Mouse (Mus musculus) forebrain, postnatal 0 days (tissue): Measurements from ENCODE around the gene Map3k9. TPM values are rescaled to one million over a fixed set of nuclear protein-coding genes. Genes with fewer than 3 reads are reported as not detected.

Experiments used
- ATAC-seq: fragments of 200-750 bp; cut with Nextera tagmentation; 2 replicates; pipeline ENCODE4 v1.8.0; 2017; ENCODE audit warnings: mild to moderate bottlenecking, moderate library complexity
- DNase-seq: peaks from one replicate; pipeline ENCODE4 v3.0.0-alpha.2; 2015
- H3K27ac ChIP-seq: fragments of 300-500 bp; sonication (generic); 2 replicates; pipeline ENCODE4 v1.5.1; 2014; ENCODE audit warnings: low read depth, mild to moderate bottlenecking, antibody characterized with exemption, low read length, moderate library complexity, mixed read lengths
- H3K27me3 ChIP-seq: fragments of 300-500 bp; sonication (generic); 2 replicates; pipeline ENCODE4 v1.6.1; 2014; ENCODE audit warnings: mild to moderate bottlenecking, low read length, mixed read lengths; ENCODE audit not compliant: insufficient read depth
- H3K36me3 ChIP-seq: fragments of 300-500 bp; sonication (generic); 2 replicates; pipeline ENCODE4 v1.6.1; 2014; ENCODE audit warnings: mild to moderate bottlenecking, moderate library complexity; ENCODE audit not compliant: insufficient read depth
- H3K4me1 ChIP-seq: fragments of 300-500 bp; sonication (generic); 2 replicates; pipeline ENCODE4 v1.6.1; 2014; ENCODE audit warnings: antibody characterized with exemption; ENCODE audit not compliant: insufficient read depth
- H3K4me2 ChIP-seq: fragments of 300-500 bp; sonication (generic); 2 replicates; pipeline ENCODE4 v1.6.1; 2014; ENCODE audit warnings: low read depth, mild to moderate bottlenecking, moderate library complexity
- H3K4me3 ChIP-seq: fragments of 300-500 bp; sonication (generic); 2 replicates; pipeline ENCODE4 v1.5.1; 2014; ENCODE audit warnings: low read depth, low read length, mixed read lengths
- H3K9ac ChIP-seq: fragments of 300-500 bp; sonication (generic); 2 replicates; pipeline ENCODE4 v1.6.1; 2014; ENCODE audit warnings: mild to moderate bottlenecking
- H3K9me3 ChIP-seq: fragments of 300-500 bp; sonication (generic); 2 replicates; pipeline ENCODE4 v1.6.1; 2016; ENCODE audit warnings: low read length
- CTCF ChIP-seq: sonication (generic); IDR thresholded peaks from 2 replicates; pipeline ENCODE4 v1.5.1; 2016; ENCODE audit warnings: antibody characterized with exemption, control low read depth, low read depth
- WGBS: fragments of 180-500 bp; shearing (Covaris S2); extraction: QIAGEN DNeasy Blood & Tissue Kit; methylation state at CpG from one replicate; pipeline ENCODE4 v1.1.7; 2014; 5-methylcytosine and 5-hydroxymethylcytosine counted together
- polyA plus RNA-seq: library from polyadenylated mRNA; unstranded; fragments of >200 nt; fragmentation: Nextera tagmentation; extraction: Ambion mirVana; gene quantifications from 2 replicates; pipeline ENCODE4 v1.2.1, GENCODE M21; 2015
- total RNA-seq: library from RNA; depleted of rRNA; stranded (reverse); fragments of >200 nt; gene quantifications from 2 replicates; pipeline ENCODE4 v1.2.3, GENCODE M21; 2014

Map3k9 gene
- total and polyA plus RNA-seq, 2 experiments from 2014 or later: 6.5 to 49.2 TPM

GRCm38 (mm10) chr12:81775641-81776040 is 5.3 kb downstream of the Map3k9 start:
- peak; percentile 33 for DNase-seq
- Histone ChIP-seq H3K9ac (no peak overlapping the region), H3K27ac (no peak overlapping the region), H3K4me3 (no peak overlapping the region), H3K4me1 (peaks cover 30% of the 10 kb centered on the region), H3K9me3 (no peaks in the 10 kb centered on the region), H3K4me2 (no peak overlapping the region), H3K27me3 (no peaks in the 10 kb centered on the region), H3K36me3 (peaks cover 13% of the 10 kb centered on the region; the same call in 1 of the 2 replicates)
- ATAC-seq: no peak; the same call in 1 of the 2 replicates
- TF ChIP-seq CTCF: no peak
- 59% methylated on average over 2 of the region's 2 CpGs for WGBS

- ATAC-seq: no peak
- no peak for TF ChIP-seq CTCF
- WGBS: 92% methylated on average over 4 of the region's 4 CpGs
Observed at GRCm38 (mm10) chr12:81774186-81774585, 6.8 kb downstream of the Map3k9 start.

GRCm38 (mm10) chr12:81769458-81769857 is 11.5 kb downstream of the Map3k9 start:
- no peaks in the 10 kb centered on the region for H3K9me3 ChIP-seq
- H3K4me1 ChIP-seq: no peaks in the 10 kb centered on the region
- ATAC-seq (no peak), DNase-seq (no peak)
- 74% methylated on average over 4 of the region's 4 CpGs for WGBS
- H3K4me2 ChIP-seq: no peak overlapping the region
- H3K36me3 ChIP-seq: peaks cover 15% of the 10 kb centered on the region
- no peak overlapping the region for H3K27ac ChIP-seq
- H3K4me3 ChIP-seq: no peak overlapping the region
- H3K9ac ChIP-seq: no peak overlapping the region
- TF ChIP-seq CTCF: no peak
- H3K27me3 ChIP-seq: no peaks in the 10 kb centered on the region

More at GRCm38 (mm10) chr12:81774186-81774585, 6.8 kb downstream of the Map3k9 start:
- DNase-seq: no peak
- Histone ChIP-seq H3K9me3 (no peaks in the 10 kb centered on the region), H3K4me2 (no peak overlapping the region), H3K4me1 (peaks cover 23% of the 10 kb centered on the region), H3K4me3 (no peak overlapping the region), H3K36me3 (peaks cover 14% of the 10 kb centered on the region; the same call in 1 of the 2 replicates), H3K27ac (no peak overlapping the region), H3K9ac (no peak overlapping the region), H3K27me3 (no peaks in the 10 kb centered on the region)

GRCm38 (mm10) chr12:81765386-81765785 is 15.6 kb downstream of the Map3k9 start:
- DNase-seq: no peak
- no peak for TF ChIP-seq CTCF
- ATAC-seq: no peak
- Histone ChIP-seq H3K36me3 (peaks cover 2% of the 10 kb centered on the region; the same call in 1 of the 2 replicates), H3K4me1 (no peaks in the 10 kb centered on the region), H3K27ac (no peak overlapping the region), H3K4me3 (no peak overlapping the region), H3K4me2 (no peak overlapping the region), H3K27me3 (no peaks in the 10 kb centered on the region), H3K9ac (no peak overlapping the region), H3K9me3 (no peaks in the 10 kb centered on the region)
- WGBS: 90% methylated on average over 6 of the region's 6 CpGs

- 92% methylated on average over 5 of the region's 5 CpGs for WGBS
Observed at GRCm38 (mm10) chr12:81764370-81764769, 16.6 kb downstream of the Map3k9 start.

GRCm38 (mm10) chr12:81754651-81755050 is 26.3 kb downstream of the Map3k9 start:
- H3K9ac ChIP-seq: no peak overlapping the region
- 0 out of 2 replicates have a peak, but pooled peaks have one; percentile 32 for ATAC-seq

More at GRCm38 (mm10) chr12:81764370-81764769, 16.6 kb downstream of the Map3k9 start:
- Histone ChIP-seq H3K27ac (no peak overlapping the region), H3K4me3 (no peak overlapping the region), H3K4me1 (no peaks in the 10 kb centered on the region), H3K4me2 (no peak overlapping the region), H3K36me3 (peaks cover 2% of the 10 kb centered on the region; the same call in 1 of the 2 replicates), H3K9me3 (no peaks in the 10 kb centered on the region), H3K27me3 (no peaks in the 10 kb centered on the region), H3K9ac (no peak overlapping the region)
- no peak for ATAC-seq
- no peak for DNase-seq
- TF ChIP-seq CTCF: no peak

GRCm38 (mm10) chr12:81751116-81751515 is 29.9 kb downstream of the Map3k9 start:
- TF ChIP-seq CTCF: no peak

More at GRCm38 (mm10) chr12:81754651-81755050, 26.3 kb downstream of the Map3k9 start:
- H3K36me3 ChIP-seq: 0 out of 2 replicates have a peak, but pooled peaks cover 3% of the 10 kb centered on the region
- no peaks in the 10 kb centered on the region for H3K4me1 ChIP-seq
- 60% methylated on average over 7 of the region's 7 CpGs for WGBS
- H3K4me3 ChIP-seq: no peak overlapping the region
- DNase-seq: no peak
- TF ChIP-seq CTCF: no peak
- no peaks in the 10 kb centered on the region for H3K9me3 ChIP-seq
- no peak overlapping the region for H3K27ac ChIP-seq
- H3K27me3 ChIP-seq: no peaks in the 10 kb centered on the region
- H3K4me2 ChIP-seq: no peak overlapping the region

More at GRCm38 (mm10) chr12:81751116-81751515, 29.9 kb downstream of the Map3k9 start:
- Histone ChIP-seq H3K27ac (no peak overlapping the region), H3K9ac (no peak overlapping the region), H3K9me3 (no peaks in the 10 kb centered on the region), H3K4me2 (no peak overlapping the region), H3K4me3 (no peak overlapping the region), H3K36me3 (0 out of 2 replicates have a peak, but pooled peaks cover 3% of the 10 kb centered on the region), H3K27me3 (no peaks in the 10 kb centered on the region), H3K4me1 (no peaks in the 10 kb centered on the region)
- DNase-seq: no peak
- WGBS: 74% methylated on average over 4 of the region's 4 CpGs
- ATAC-seq: no peak
